Mouse (Mus musculus): ENCODE measurements around the gene Strip2. TPM values are rescaled to one million over a fixed set of nuclear protein-coding genes. Genes with fewer than 3 reads are reported as not detected.

Gene Strip2
- polyA plus RNA-seq (2012; ENCODE audit: insufficient read depth, insufficient read length, missing spikeins): 1.7 and 2.1 TPM in 2 replicates

- Histone ChIP-seq H3K4me3 (ENCODE audit: insufficient read depth, low read depth, low read length) (peak within 1 kb of the TSS; percentile 75), H3K27ac (replicated peaks; ENCODE audit: low read depth, low read length) (no peak within 1 kb of the TSS)
These were observed at the start of gene Strip2 for GRCm38 (mm10) chr6:29916530-29917382. Gene Strip2 (plus strand): TSS chr6:29917012.

GRCm38 (mm10) chr6:29868341-29868895 lies 48.4 kb upstream of the Strip2 start:
- Histone ChIP-seq H3K4me1 (ENCODE audit: control insufficient read depth, insufficient read depth, insufficient read length, low read length) (no peaks in the 10 kb centered on the region), H3K27ac (replicated peaks; ENCODE audit: low read depth, low read length) (no peak overlapping the region), H3K4me3 (ENCODE audit: insufficient read depth, low read depth, low read length) (no peak overlapping the region)

More at GRCm38 (mm10) chr6:29916530-29917382, at the start of gene Strip2:
- H3K4me1 ChIP-seq (ENCODE audit: control insufficient read depth, insufficient read depth, insufficient read length, low read length): peaks cover 3% of the 10 kb centered on the region

GRCm38 (mm10) chr6:29873654-29874053 lies 43.2 kb upstream of the Strip2 start:
- Histone ChIP-seq H3K4me3 (ENCODE audit: insufficient read depth, low read depth, low read length) (no peak overlapping the region), H3K4me1 (ENCODE audit: control insufficient read depth, insufficient read depth, insufficient read length, low read length) (no peaks in the 10 kb centered on the region), H3K27ac (replicated peaks; ENCODE audit: low read depth, low read length) (no peak overlapping the region)

- no peaks in the 10 kb centered on the region for H3K4me1 ChIP-seq (ENCODE audit: control insufficient read depth, insufficient read depth, insufficient read length, low read length)
- H3K27ac ChIP-seq (replicated peaks; ENCODE audit: low read depth, low read length): no peak overlapping the region
- H3K4me3 ChIP-seq (ENCODE audit: insufficient read depth, low read depth, low read length): no peak overlapping the region
These were observed 41.2 kb upstream of the Strip2 start for GRCm38 (mm10) chr6:29875576-29875975.

GRCm38 (mm10) chr6:29876782-29877181 lies 40.0 kb upstream of the Strip2 start:
- Histone ChIP-seq H3K4me3 (ENCODE audit: insufficient read depth, low read depth, low read length) (no peak overlapping the region), H3K4me1 (ENCODE audit: control insufficient read depth, insufficient read depth, insufficient read length, low read length) (no peaks in the 10 kb centered on the region), H3K27ac (replicated peaks; ENCODE audit: low read depth, low read length) (no peak overlapping the region)

- no peak overlapping the region for H3K4me3 ChIP-seq (ENCODE audit: insufficient read depth, low read depth, low read length)
- H3K4me1 ChIP-seq (ENCODE audit: control insufficient read depth, insufficient read depth, insufficient read length, low read length): no peaks in the 10 kb centered on the region
- no peak overlapping the region for H3K27ac ChIP-seq (replicated peaks; ENCODE audit: low read depth, low read length)
These were observed 37.2 kb upstream of the Strip2 start for GRCm38 (mm10) chr6:29879579-29879978.

- no peaks in the 10 kb centered on the region for H3K4me1 ChIP-seq (ENCODE audit: control insufficient read depth, insufficient read depth, insufficient read length, low read length)
- H3K27ac ChIP-seq (replicated peaks; ENCODE audit: low read depth, low read length): no peak overlapping the region
- no peak overlapping the region for H3K4me3 ChIP-seq (ENCODE audit: insufficient read depth, low read depth, low read length)
These were observed 36.0 kb upstream of the Strip2 start for GRCm38 (mm10) chr6:29880796-29881195.

- no peak overlapping the region for H3K4me3 ChIP-seq (ENCODE audit: insufficient read depth, low read depth, low read length)
- no peak overlapping the region for H3K27ac ChIP-seq (replicated peaks; ENCODE audit: low read depth, low read length)
- no peaks in the 10 kb centered on the region for H3K4me1 ChIP-seq (ENCODE audit: control insufficient read depth, insufficient read depth, insufficient read length, low read length)
These were observed 34.9 kb upstream of the Strip2 start for GRCm38 (mm10) chr6:29881936-29882335.

GRCm38 (mm10) chr6:29882870-29883269 lies 33.9 kb upstream of the Strip2 start:
- no peaks in the 10 kb centered on the region for H3K4me1 ChIP-seq (ENCODE audit: control insufficient read depth, insufficient read depth, insufficient read length, low read length)
- no peak overlapping the region for H3K27ac ChIP-seq (replicated peaks; ENCODE audit: low read depth, low read length)
- no peak overlapping the region for H3K4me3 ChIP-seq (ENCODE audit: insufficient read depth, low read depth, low read length)

GRCm38 (mm10) chr6:29891151-29891550 lies 25.7 kb upstream of the Strip2 start:
- Histone ChIP-seq H3K4me3 (ENCODE audit: insufficient read depth, low read depth, low read length) (no peak overlapping the region), H3K4me1 (ENCODE audit: control insufficient read depth, insufficient read depth, insufficient read length, low read length) (no peaks in the 10 kb centered on the region), H3K27ac (replicated peaks; ENCODE audit: low read depth, low read length) (no peak overlapping the region)

- Histone ChIP-seq H3K27ac (replicated peaks; ENCODE audit: low read depth, low read length) (no peak overlapping the region), H3K4me3 (ENCODE audit: insufficient read depth, low read depth, low read length) (no peak overlapping the region), H3K4me1 (ENCODE audit: control insufficient read depth, insufficient read depth, insufficient read length, low read length) (no peaks in the 10 kb centered on the region)
These were observed 19.8 kb upstream of the Strip2 start for GRCm38 (mm10) chr6:29896976-29897375.

GRCm38 (mm10) chr6:29901450-29901849 lies 15.4 kb upstream of the Strip2 start:
- Histone ChIP-seq H3K4me1 (ENCODE audit: control insufficient read depth, insufficient read depth, insufficient read length, low read length) (no peaks in the 10 kb centered on the region), H3K27ac (replicated peaks; ENCODE audit: low read depth, low read length) (no peak overlapping the region), H3K4me3 (ENCODE audit: insufficient read depth, low read depth, low read length) (no peak overlapping the region)

- Histone ChIP-seq H3K27ac (replicated peaks; ENCODE audit: low read depth, low read length) (no peak overlapping the region), H3K4me3 (ENCODE audit: insufficient read depth, low read depth, low read length) (no peak overlapping the region), H3K4me1 (ENCODE audit: control insufficient read depth, insufficient read depth, insufficient read length, low read length) (no peaks in the 10 kb centered on the region)
These were observed 14.6 kb upstream of the Strip2 start for GRCm38 (mm10) chr6:29902256-29902655.

GRCm38 (mm10) chr6:29903343-29903914 lies 13.4 kb upstream of the Strip2 start:
- H3K4me3 ChIP-seq (ENCODE audit: insufficient read depth, low read depth, low read length): no peak overlapping the region
- no peaks in the 10 kb centered on the region for H3K4me1 ChIP-seq (ENCODE audit: control insufficient read depth, insufficient read depth, insufficient read length, low read length)
- no peak overlapping the region for H3K27ac ChIP-seq (replicated peaks; ENCODE audit: low read depth, low read length)

GRCm38 (mm10) chr6:29904281-29904680 lies 12.5 kb upstream of the Strip2 start:
- Histone ChIP-seq H3K4me1 (ENCODE audit: control insufficient read depth, insufficient read depth, insufficient read length, low read length) (no peaks in the 10 kb centered on the region), H3K4me3 (ENCODE audit: insufficient read depth, low read depth, low read length) (no peak overlapping the region), H3K27ac (replicated peaks; ENCODE audit: low read depth, low read length) (no peak overlapping the region)
